Mouse (Mus musculus) embryonic facial prominence, embryonic 14.5 days (tissue): ENCODE measurements around the gene Treml2. TPM values are rescaled to one million over a fixed set of nuclear protein-coding genes. Genes with fewer than 3 reads are reported as not detected.
"Not testable (repeated sequence)": the region's sequence is repeated elsewhere in the genome, so short reads cannot be mapped to it uniquely, and the experiment has no call there.

Experiments
- ATAC-seq: fragments of 200-750 bp; cut with Nextera tagmentation; 2 replicates; pipeline ENCODE4 v1.8.0; 2017; ENCODE audit warnings: low read depth, moderate number of reproducible peaks, moderate TSS enrichment
- DNase-seq: peaks from one replicate; pipeline ENCODE4 v3.0.0-alpha.2; 2015; ENCODE audit warnings: low spot score
- H3K27ac ChIP-seq: fragments of 300-500 bp; sonication (generic); replicated peaks from 2 replicates; pipeline ENCODE4 v1.5.1; 2014; ENCODE audit warnings: low read depth, mild to moderate bottlenecking, low read length, moderate library complexity
- H3K27me3 ChIP-seq: fragments of 300-500 bp; sonication (generic); replicated peaks from 2 replicates; pipeline ENCODE4 v1.6.1; 2014; ENCODE audit warnings: low read length; ENCODE audit not compliant: control insufficient read depth, insufficient read depth
- H3K36me3 ChIP-seq: fragments of 300-500 bp; sonication (generic); 2 replicates; pipeline ENCODE4 v1.6.1; 2014; ENCODE audit warnings: low read length, mixed read lengths; ENCODE audit not compliant: control insufficient read depth, insufficient read depth
- H3K4me1 ChIP-seq: fragments of 300-500 bp; sonication (generic); 2 replicates; pipeline ENCODE4 v1.6.1; 2014; ENCODE audit warnings: antibody characterized with exemption, low read length; ENCODE audit not compliant: control insufficient read depth, insufficient read depth
- H3K4me2 ChIP-seq: fragments of 300-500 bp; sonication (generic); 2 replicates; pipeline ENCODE4 v1.6.1; 2014; ENCODE audit warnings: low read depth, mild to moderate bottlenecking, low read length, moderate library complexity, mixed read lengths
- H3K4me3 ChIP-seq: fragments of 300-500 bp; sonication (generic); 2 replicates; pipeline ENCODE4 v1.5.1; 2014; ENCODE audit warnings: low read depth, mild to moderate bottlenecking, low read length
- H3K9ac ChIP-seq: fragments of 300-500 bp; sonication (generic); 2 replicates; pipeline ENCODE4 v1.6.1; 2014; ENCODE audit warnings: low read depth, mild to moderate bottlenecking, low read length, moderate library complexity, mixed read lengths
- H3K9me3 ChIP-seq: fragments of 300-500 bp; sonication (generic); 2 replicates; pipeline ENCODE4 v1.6.1; 2016; ENCODE audit warnings: low read length; ENCODE audit not compliant: control insufficient read depth
- WGBS: fragments of 180-500 bp; shearing (Covaris S2); extraction: QIAGEN DNeasy Blood & Tissue Kit; methylation state at CpG from one replicate; pipeline ENCODE4 v1.1.7; 2014; 5-methylcytosine and 5-hydroxymethylcytosine counted together
- polyA plus RNA-seq: library from polyadenylated mRNA; unstranded; fragments of >200 nt; fragmentation: Nextera tagmentation; extraction: Ambion mirVana; gene quantifications from 2 replicates; pipeline ENCODE4 v1.2.1, GENCODE M21; 2014

Treml2 gene
- polyA plus RNA-seq, 1 experiment from 2014 or later: 0.14 TPM

GRCm38 (mm10) chr17:48345824-48346223 is 46.5 kb downstream of the Treml2 start:
- H3K4me1 ChIP-seq: no peaks in the 10 kb centered on the region
- no peaks in the 10 kb centered on the region for H3K36me3 ChIP-seq
- DNase-seq: no peak
- no peak overlapping the region for H3K4me3 ChIP-seq
- WGBS: 76% methylated on average over 4 of the region's 4 CpGs
- no peaks in the 10 kb centered on the region for H3K27me3 ChIP-seq
- no peak for ATAC-seq
- no peak overlapping the region for H3K9ac ChIP-seq
- H3K4me2 ChIP-seq: no peak overlapping the region
- no peaks in the 10 kb centered on the region for H3K9me3 ChIP-seq
- H3K27ac ChIP-seq: no peak overlapping the region

DNA sequence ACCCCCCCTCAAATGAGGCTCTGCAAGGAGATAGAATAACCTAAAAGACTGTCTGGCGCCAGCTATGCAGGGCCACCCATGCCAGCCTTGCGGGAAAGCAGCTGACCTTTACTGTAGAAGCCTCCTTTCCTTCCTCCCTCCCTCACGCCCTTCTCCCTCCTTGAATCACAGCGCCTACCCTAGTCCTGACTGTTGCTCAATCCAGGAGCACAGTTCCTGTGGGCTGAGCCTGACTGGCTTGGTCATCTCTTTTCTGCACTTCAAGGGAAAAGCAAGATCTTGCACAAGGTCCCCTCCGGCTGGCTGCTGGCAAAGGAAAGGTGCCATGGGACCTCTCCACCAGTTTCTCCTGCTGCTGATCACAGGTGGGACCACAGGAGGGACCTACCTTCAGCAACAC is 46.9 kb downstream of the Treml2 start, which contains the start of gene Trem2:
Gene Trem2, plus strand, starts transcription at position 171 of the 400 bp plus-strand sequence.
- Histone ChIP-seq H3K9me3 (no peaks in the 10 kb centered on the region), H3K27me3 (no peaks in the 10 kb centered on the region), H3K4me1 (no peaks in the 10 kb centered on the region), H3K4me3 (no peak within 1 kb of the TSS), H3K4me2 (no peak within 1 kb of the TSS), H3K9ac (no peak within 1 kb of the TSS), H3K27ac (no peak within 1 kb of the TSS), H3K36me3 (no peaks in the 10 kb centered on the region)
- 64% methylated on average over 5 of the region's 5 CpGs for WGBS
- ATAC-seq (no peak), DNase-seq (no peak)

- DNase-seq: no peak
- H3K9ac ChIP-seq: no peak overlapping the region
- no peaks in the 10 kb centered on the region for H3K9me3 ChIP-seq
- no peaks in the 10 kb centered on the region for H3K36me3 ChIP-seq
- no peak overlapping the region for H3K4me3 ChIP-seq
- H3K27me3 ChIP-seq: no peaks in the 10 kb centered on the region
- H3K27ac ChIP-seq: no peak overlapping the region
- WGBS: 67% methylated on average over 4 of the region's 4 CpGs
- no peak overlapping the region for H3K4me2 ChIP-seq
- H3K4me1 ChIP-seq: no peaks in the 10 kb centered on the region
- ATAC-seq: no peak
These were observed 47.5 kb downstream of the Treml2 start for GRCm38 (mm10) chr17:48346834-48347233.

DNA sequence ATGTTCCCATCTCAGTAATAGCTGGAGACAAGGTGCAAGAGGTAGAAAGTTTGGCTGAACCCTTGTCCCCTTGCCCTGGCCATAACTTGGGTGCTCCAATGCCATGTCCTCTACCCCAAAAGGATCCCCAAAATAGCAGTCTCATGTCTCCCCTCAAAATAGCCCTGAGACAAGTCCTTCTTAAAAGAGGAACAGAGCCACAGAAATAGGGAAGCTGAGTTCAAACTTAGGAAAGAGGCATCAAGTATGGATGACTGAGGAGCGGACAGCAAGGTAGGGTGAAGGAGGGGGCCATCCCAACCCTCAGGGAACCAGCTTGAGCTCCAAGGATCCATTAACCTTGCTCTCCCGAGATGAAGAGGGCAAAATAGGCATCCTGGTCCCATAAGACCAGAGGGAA is 48.0 kb downstream of the Treml2 start:
- no peaks in the 10 kb centered on the region for H3K36me3 ChIP-seq
- no peak overlapping the region for H3K27ac ChIP-seq
- no peaks in the 10 kb centered on the region for H3K27me3 ChIP-seq
- DNase-seq (no peak), ATAC-seq (no peak)
- H3K9ac ChIP-seq: no peak overlapping the region
- H3K4me3 ChIP-seq: no peak overlapping the region
- H3K4me2 ChIP-seq: no peak overlapping the region
- no peaks in the 10 kb centered on the region for H3K9me3 ChIP-seq
- WGBS: 78% methylated on average over 2 of the region's 2 CpGs
- no peaks in the 10 kb centered on the region for H3K4me1 ChIP-seq

GRCm38 (mm10) chr17:48350681-48351193 is 51.4 kb downstream of the Treml2 start:
- no peak overlapping the region for H3K9ac ChIP-seq
- no peaks in the 10 kb centered on the region for H3K36me3 ChIP-seq
- ATAC-seq (no peak), DNase-seq (no peak)
- H3K4me3 ChIP-seq: no peak overlapping the region
- WGBS: 82% methylated on average over 5 of the region's 5 CpGs
- no peaks in the 10 kb centered on the region for H3K27me3 ChIP-seq
- H3K4me1 ChIP-seq: no peaks in the 10 kb centered on the region
- H3K4me2 ChIP-seq: no peak overlapping the region
- no peak overlapping the region for H3K27ac ChIP-seq
- no peaks in the 10 kb centered on the region for H3K9me3 ChIP-seq

DNA sequence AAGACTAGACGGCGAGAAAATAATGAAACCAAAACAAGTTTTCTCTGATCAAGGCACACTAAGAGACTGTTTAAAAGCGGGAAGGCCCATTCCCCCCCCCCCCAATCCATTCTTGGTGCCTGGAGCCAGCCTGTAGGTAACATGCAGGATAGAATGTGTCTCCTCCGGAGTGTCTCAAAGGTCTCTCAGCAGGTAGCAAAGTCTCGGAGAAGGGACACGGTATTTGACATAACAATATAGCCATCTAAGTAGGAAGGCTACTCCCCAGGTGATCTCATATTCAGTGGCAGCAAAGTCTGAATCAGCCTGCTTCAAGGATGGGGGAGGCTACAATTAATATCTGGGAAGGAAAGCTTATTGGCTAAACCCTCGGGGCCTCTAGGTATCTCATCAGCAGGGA is 53.7 kb downstream of the Treml2 start:
- H3K27me3 ChIP-seq, H3K4me2 ChIP-seq, H3K36me3 ChIP-seq, ATAC-seq, DNase-seq, H3K9me3 ChIP-seq, H3K4me1 ChIP-seq, H3K4me3 ChIP-seq, H3K9ac ChIP-seq, H3K27ac ChIP-seq: not testable (repeated sequence)
- 72% methylated on average over 7 of the region's 7 CpGs for WGBS

GRCm38 (mm10) chr17:48355822-48356221 is 56.5 kb downstream of the Treml2 start:
- no peak overlapping the region for H3K4me3 ChIP-seq
- no peak for DNase-seq
- H3K4me1 ChIP-seq: no peaks in the 10 kb centered on the region
- H3K36me3 ChIP-seq: no peaks in the 10 kb centered on the region
- H3K27ac ChIP-seq: no peak overlapping the region
- H3K9ac ChIP-seq: no peak overlapping the region
- no peak overlapping the region for H3K4me2 ChIP-seq
- 81% methylated on average over 3 of the region's 3 CpGs for WGBS
- no peaks in the 10 kb centered on the region for H3K9me3 ChIP-seq
- H3K27me3 ChIP-seq: no peaks in the 10 kb centered on the region
- ATAC-seq: no peak

DNA sequence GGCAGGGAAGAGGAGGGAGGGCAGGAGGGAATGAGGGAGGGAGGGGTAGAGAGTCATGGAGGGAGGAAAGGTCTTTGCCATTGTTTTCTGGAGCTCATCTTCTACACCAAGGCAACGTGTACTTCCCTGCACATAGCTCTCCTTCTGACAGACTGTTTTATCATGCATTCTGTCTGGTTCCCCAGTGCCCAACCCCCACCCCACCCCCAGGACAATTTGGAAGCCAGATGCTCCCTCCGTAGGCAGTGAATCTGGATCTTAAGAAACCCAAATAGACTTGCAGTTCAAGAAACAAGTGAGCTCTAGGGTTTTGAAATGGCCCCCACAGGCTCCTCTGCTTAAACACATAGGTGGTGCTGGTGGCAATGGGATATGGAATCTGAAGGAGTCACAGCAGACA is 58.6 kb downstream of the Treml2 start:
- H3K9ac ChIP-seq: no peak overlapping the region
- no peaks in the 10 kb centered on the region for H3K9me3 ChIP-seq
- H3K4me3 ChIP-seq: no peak overlapping the region
- no peaks in the 10 kb centered on the region for H3K36me3 ChIP-seq
- no peaks in the 10 kb centered on the region for H3K27me3 ChIP-seq
- H3K27ac ChIP-seq: no peak overlapping the region
- DNase-seq (no peak), ATAC-seq (no peak)
- WGBS: 49% methylated on average over 2 of the region's 2 CpGs
- no peak overlapping the region for H3K4me2 ChIP-seq
- no peaks in the 10 kb centered on the region for H3K4me1 ChIP-seq

GRCm38 (mm10) chr17:48359616-48360015 is 60.3 kb downstream of the Treml2 start, which contains the start of gene Treml1:
TSS of gene Treml1 (plus strand) at chr17:48359916.
- Histone ChIP-seq H3K9ac (no peak within 1 kb of the TSS), H3K36me3 (no peaks in the 10 kb centered on the region), H3K9me3 (no peaks in the 10 kb centered on the region), H3K4me2 (no peak within 1 kb of the TSS), H3K4me3 (no peak within 1 kb of the TSS), H3K27me3 (no peaks in the 10 kb centered on the region), H3K4me1 (peaks cover 4% of the 10 kb centered on the region; the same call in 1 of the 2 replicates), H3K27ac (no peak within 1 kb of the TSS)
- ATAC-seq (no peak), DNase-seq (no peak)
- 65% methylated on average over 7 of the region's 7 CpGs for WGBS
